Mouse (Mus musculus) midbrain, embryonic 16.5 days (tissue): ENCODE data around the gene Cdkn3. TPM values are rescaled to one million over a fixed set of nuclear protein-coding genes. Genes with fewer than 3 reads are reported as not detected.
"Not testable (repeated sequence)": the region's sequence is repeated elsewhere in the genome, so short reads cannot be mapped to it uniquely, and the experiment has no call there.

ENCODE experiments used
- ATAC-seq: fragments of 200-750 bp; cut with Nextera tagmentation; 2 replicates; pipeline ENCODE4 v1.8.0; 2017; ENCODE audit warnings: moderate TSS enrichment
- H3K27ac ChIP-seq: fragments of 300-500 bp; sonication (generic); 2 replicates; pipeline ENCODE4 v1.5.1; 2014; ENCODE audit warnings: mild to moderate bottlenecking, low read length, mixed read lengths
- H3K27me3 ChIP-seq: fragments of 300-500 bp; sonication (generic); 2 replicates; pipeline ENCODE4 v1.6.1; 2014; ENCODE audit warnings: low read depth, low read length, mixed read lengths; ENCODE audit not compliant: control insufficient read depth, insufficient read depth
- H3K36me3 ChIP-seq: fragments of 300-500 bp; sonication (generic); 2 replicates; pipeline ENCODE4 v1.6.1; 2014; ENCODE audit warnings: mild to moderate bottlenecking, low read length, moderate library complexity, mixed read lengths; ENCODE audit not compliant: control insufficient read depth, insufficient read depth
- H3K4me1 ChIP-seq: fragments of 300-500 bp; sonication (generic); 2 replicates; pipeline ENCODE4 v1.6.1; 2014; ENCODE audit warnings: mild to moderate bottlenecking, low read length, mixed read lengths; ENCODE audit not compliant: control insufficient read depth, insufficient read depth
- H3K4me2 ChIP-seq: fragments of 300-500 bp; sonication (generic); 2 replicates; pipeline ENCODE4 v1.6.1; 2014; ENCODE audit warnings: mild to moderate bottlenecking, low read length, mixed read lengths
- H3K4me3 ChIP-seq: fragments of 300-500 bp; sonication (generic); 2 replicates; pipeline ENCODE4 v1.5.1; 2014; ENCODE audit warnings: low read depth, mild to moderate bottlenecking, low read length, moderate library complexity, mixed read lengths
- H3K9ac ChIP-seq: fragments of 300-500 bp; sonication (generic); 2 replicates; pipeline ENCODE4 v1.6.1; 2014; ENCODE audit warnings: low read depth, low read length, mixed read lengths
- H3K9me3 ChIP-seq: fragments of 300-500 bp; sonication (generic); replicated peaks from 2 replicates; pipeline ENCODE4 v1.6.1; 2014; ENCODE audit warnings: mild to moderate bottlenecking, low read length, mixed read lengths; ENCODE audit not compliant: control insufficient read depth, poor library complexity, severe bottlenecking
- WGBS: fragments of 180-500 bp; shearing (Covaris S2); extraction: QIAGEN DNeasy Blood & Tissue Kit; methylation state at CpG from one replicate; pipeline ENCODE4 v1.1.7; 2014; 5-methylcytosine and 5-hydroxymethylcytosine counted together
- polyA plus RNA-seq: library from polyadenylated mRNA; unstranded; fragments of >200 nt; fragmentation: Nextera tagmentation; extraction: Ambion mirVana; gene quantifications from 2 replicates; pipeline ENCODE4 v1.2.1, GENCODE M21; 2015

Gene Cdkn3
- polyA plus RNA-seq, 1 experiment from 2014 or later, result 7.5 TPM

DNA sequence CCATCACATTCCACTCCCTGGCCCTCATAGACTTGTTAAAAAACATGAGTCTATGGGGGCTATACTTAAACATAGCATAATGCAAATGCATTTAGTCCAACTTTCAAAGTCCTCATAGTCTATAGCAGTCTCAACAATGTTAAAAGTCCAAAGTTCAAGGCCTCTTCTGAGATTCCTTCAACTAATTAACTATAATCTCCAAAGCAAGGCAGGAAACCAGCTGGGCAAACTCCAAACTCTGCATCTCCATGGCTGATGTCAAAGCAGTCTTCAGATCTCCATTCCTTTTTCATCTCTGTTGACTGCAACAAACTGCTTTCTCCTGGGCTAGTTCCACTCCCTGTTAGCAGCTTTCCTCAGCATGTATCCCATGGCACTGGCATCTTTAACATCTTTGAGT, 23.0 kb upstream of the Cdkn3 start:
- not testable (repeated sequence) for H3K9ac ChIP-seq, H3K9me3 ChIP-seq, H3K4me3 ChIP-seq, H3K4me1 ChIP-seq, H3K4me2 ChIP-seq, ATAC-seq, H3K27ac ChIP-seq, H3K27me3 ChIP-seq, H3K36me3 ChIP-seq

DNA sequence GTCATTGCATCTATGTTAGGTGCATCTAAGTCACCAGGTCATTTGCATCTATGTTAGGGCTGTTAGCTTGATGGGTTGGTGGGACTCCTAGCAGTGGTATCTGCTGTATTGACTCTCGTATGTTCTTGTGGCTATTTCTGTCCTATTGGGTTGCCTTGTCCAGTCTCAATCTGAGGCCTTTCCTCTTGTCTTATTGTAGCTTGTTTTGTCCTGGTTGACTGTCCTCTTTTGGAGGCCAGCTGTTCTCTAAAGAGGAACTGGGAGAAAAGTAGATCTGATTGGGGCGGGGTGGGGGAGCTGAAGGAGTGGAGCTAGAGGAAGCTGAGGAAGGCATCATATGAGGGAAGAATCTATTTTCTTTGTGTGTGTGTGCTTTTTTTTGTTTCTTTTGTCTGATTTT, 17.7 kb upstream of the Cdkn3 start:
- no peak for ATAC-seq
- Histone ChIP-seq H3K4me1 (no peaks in the 10 kb centered on the region), H3K36me3 (no peaks in the 10 kb centered on the region), H3K4me2 (no peak overlapping the region), H3K27me3 (no peaks in the 10 kb centered on the region), H3K4me3 (no peak overlapping the region), H3K9ac (no peak overlapping the region), H3K27ac (no peak overlapping the region), H3K9me3 (no peaks in the 10 kb centered on the region)
- 95% methylated on average over 2 of the region's 2 CpGs for WGBS

DNA sequence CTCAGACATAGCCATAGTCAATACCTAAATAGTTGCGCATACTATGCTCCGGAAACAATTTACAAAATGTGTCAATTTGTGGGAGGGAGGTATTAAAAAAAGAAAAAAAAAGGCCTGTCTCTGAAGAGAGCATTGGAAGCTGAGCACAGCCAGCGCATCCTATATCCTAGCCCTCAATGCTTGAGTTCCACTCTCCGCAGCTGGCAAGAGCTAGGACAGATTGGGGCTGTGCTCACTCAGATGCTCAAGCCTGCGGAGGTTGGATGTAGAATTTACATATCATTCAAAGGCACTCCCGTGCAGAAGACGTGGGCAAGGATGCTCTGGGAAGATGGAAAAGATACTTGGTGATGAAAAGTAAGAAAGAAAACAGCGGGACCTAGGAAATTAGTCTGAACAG, 14.9 kb upstream of the Cdkn3 start:
- no peak overlapping the region for H3K9ac ChIP-seq
- H3K4me3 ChIP-seq, result no peak overlapping the region
- no peaks in the 10 kb centered on the region for H3K36me3 ChIP-seq
- H3K27ac ChIP-seq, result no peak overlapping the region
- H3K4me2 ChIP-seq, result no peak overlapping the region
- WGBS, result 91% methylated on average over 8 of the region's 8 CpGs
- ATAC-seq, result no peak
- H3K4me1 ChIP-seq, result no peaks in the 10 kb centered on the region
- H3K27me3 ChIP-seq, result no peaks in the 10 kb centered on the region
- H3K9me3 ChIP-seq, result no peaks in the 10 kb centered on the region

GRCm38 (mm10) chr14:46754371-46754770, 6.0 kb upstream of the Cdkn3 start:
- H3K9ac ChIP-seq, ATAC-seq: not testable (repeated sequence)
- WGBS, result 67% methylated on average over 8 of the region's 10 CpGs

GRCm38 (mm10) chr14:46755851-46756250, 4.5 kb upstream of the Cdkn3 start:
- Histone ChIP-seq H3K4me3 (no peak overlapping the region), H3K4me1 (peaks cover 1% of the 10 kb centered on the region; the same call in 1 of the 2 replicates), H3K9ac (no peak overlapping the region), H3K9me3 (no peaks in the 10 kb centered on the region; the same call in 1 of the 2 replicates), H3K27me3 (no peaks in the 10 kb centered on the region), H3K36me3 (no peaks in the 10 kb centered on the region), H3K4me2 (no peak overlapping the region), H3K27ac (no peak overlapping the region)
- WGBS, result 97% methylated on average over 8 of the region's 8 CpGs
- ATAC-seq, result no peak

More at GRCm38 (mm10) chr14:46754371-46754770, 6.0 kb upstream of the Cdkn3 start:
- H3K36me3 ChIP-seq, H3K4me1 ChIP-seq, H3K27me3 ChIP-seq, H3K4me2 ChIP-seq, H3K27ac ChIP-seq, H3K4me3 ChIP-seq, H3K9me3 ChIP-seq: not testable (repeated sequence)

DNA sequence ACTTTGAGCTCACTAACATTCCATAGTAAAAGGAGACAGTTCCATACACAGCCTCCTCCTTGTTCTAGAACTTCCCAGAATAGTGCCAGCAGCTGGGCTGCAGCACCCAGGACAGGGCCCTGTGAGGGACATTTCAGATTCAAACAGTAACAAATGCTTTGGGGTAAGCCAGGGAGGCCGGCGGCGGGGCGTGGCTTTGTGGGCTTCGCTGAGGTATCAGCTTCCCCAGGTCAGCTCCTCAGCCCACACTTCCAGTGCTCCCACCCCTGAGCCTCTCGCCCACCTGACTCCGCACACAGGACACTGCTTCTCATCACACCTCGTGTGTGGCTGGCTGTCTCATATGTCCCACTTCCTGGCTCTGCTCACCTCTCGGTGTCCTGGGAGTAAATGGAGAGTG, 2.6 kb upstream of the Cdkn3 start:
- ATAC-seq, result no peak

GRCm38 (mm10) chr14:46759970-46760354, 379 bp upstream of the Cdkn3 start:
- no peak overlapping the region for H3K9ac ChIP-seq
- peak overlapping the region; percentile 92 for H3K4me2 ChIP-seq
- WGBS, result 2% methylated on average over 7 of the region's 7 CpGs
- H3K4me3 ChIP-seq, result peak overlapping the region; percentile 81
- no peaks in the 10 kb centered on the region; the same call in 1 of the 2 replicates for H3K9me3 ChIP-seq
- no peaks in the 10 kb centered on the region for H3K36me3 ChIP-seq
- H3K4me1 ChIP-seq, result peaks cover 6% of the 10 kb centered on the region; the same call in 1 of the 2 replicates
- H3K27me3 ChIP-seq, result no peaks in the 10 kb centered on the region
- ATAC-seq, result no peak; the same call in 1 of the 2 replicates
- H3K27ac ChIP-seq, result no peak overlapping the region

More for the DNA sequence above, 2.6 kb upstream of the Cdkn3 start:
- no peak overlapping the region for H3K4me3 ChIP-seq
- H3K4me2 ChIP-seq, result no peak overlapping the region
- H3K36me3 ChIP-seq, result no peaks in the 10 kb centered on the region
- no peak overlapping the region for H3K9ac ChIP-seq
- peaks cover 6% of the 10 kb centered on the region; the same call in 1 of the 2 replicates for H3K4me1 ChIP-seq
- 69% methylated on average over 9 of the region's 9 CpGs for WGBS
- H3K27ac ChIP-seq, result no peak overlapping the region
- H3K9me3 ChIP-seq, result no peaks in the 10 kb centered on the region; the same call in 1 of the 2 replicates
- no peaks in the 10 kb centered on the region for H3K27me3 ChIP-seq

DNA sequence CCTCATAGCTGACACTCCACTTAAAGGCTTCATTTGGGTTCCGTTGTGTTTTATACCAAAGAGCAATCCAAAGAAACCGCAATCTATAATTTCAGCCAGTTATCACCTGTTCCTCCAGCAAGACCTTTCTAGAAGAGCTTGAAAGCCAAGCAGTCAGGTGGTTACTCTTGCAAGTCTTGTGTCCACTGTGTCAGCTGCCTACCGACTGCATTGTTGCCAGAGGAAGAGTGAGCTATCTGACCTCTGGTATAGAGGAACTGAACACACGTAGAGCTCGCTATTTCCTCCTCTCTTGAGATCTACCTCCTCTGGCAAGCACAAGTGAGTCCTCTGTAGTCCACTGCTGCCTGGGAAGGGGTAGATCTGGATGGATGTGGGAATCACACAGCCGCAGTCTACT, 845 bp downstream of the Cdkn3 start:
- ATAC-seq, result no peak
- H3K4me2 ChIP-seq, result peak overlapping the region; percentile 92
- no peaks in the 10 kb centered on the region; the same call in 1 of the 2 replicates for H3K9me3 ChIP-seq
- peak overlapping the region; percentile 81 for H3K4me3 ChIP-seq
- WGBS, result 43% methylated on average over 6 of the region's 6 CpGs
- no peak overlapping the region for H3K27ac ChIP-seq
- no peaks in the 10 kb centered on the region for H3K27me3 ChIP-seq
- no peaks in the 10 kb centered on the region for H3K36me3 ChIP-seq
- H3K4me1 ChIP-seq, result peaks cover 6% of the 10 kb centered on the region; the same call in 1 of the 2 replicates
- peak overlapping the region; percentile 72 for H3K9ac ChIP-seq

GRCm38 (mm10) chr14:46767116-46767515, 6.8 kb downstream of the Cdkn3 start:
- 87% methylated on average over 12 of the region's 12 CpGs for WGBS
- Histone ChIP-seq H3K9ac (no peak overlapping the region), H3K4me1 (no peaks in the 10 kb centered on the region), H3K4me2 (no peak overlapping the region), H3K27me3 (no peaks in the 10 kb centered on the region), H3K9me3 (no peaks in the 10 kb centered on the region), H3K27ac (no peak overlapping the region), H3K4me3 (no peak overlapping the region), H3K36me3 (peaks cover 5% of the 10 kb centered on the region)
- ATAC-seq, result no peak
